Mouse (Mus musculus) limb, embryonic 13.5 days (tissue): ENCODE data around the gene Srms. TPM values are rescaled to one million over a fixed set of nuclear protein-coding genes. Genes with fewer than 3 reads are reported as not detected.
"Not testable (repeated sequence)": the region's sequence is repeated elsewhere in the genome, so short reads cannot be mapped to it uniquely, and the experiment has no call there.

Experiments used
- ATAC-seq: fragments of 200-750 bp; cut with Nextera tagmentation; 2 replicates; pipeline ENCODE4 v1.8.0; 2017; ENCODE audit warnings: low read depth, moderate number of reproducible peaks, moderate TSS enrichment; ENCODE audit not compliant: low FRiP score
- H3K27ac ChIP-seq: fragments of 300-500 bp; sonication (generic); 2 replicates; pipeline ENCODE4 v1.5.1; 2015; ENCODE audit warnings: inconsistent platforms, mild to moderate bottlenecking, moderate library complexity
- H3K27me3 ChIP-seq: fragments of 300-500 bp; sonication (generic); 2 replicates; pipeline ENCODE4 v1.6.1; 2015; ENCODE audit warnings: mild to moderate bottlenecking, inconsistent platforms
- H3K36me3 ChIP-seq: fragments of 300-500 bp; sonication (generic); 2 replicates; pipeline ENCODE4 v1.6.1; 2015; ENCODE audit warnings: inconsistent platforms, mild to moderate bottlenecking, moderate library complexity
- H3K4me1 ChIP-seq: fragments of 300-500 bp; sonication (generic); 2 replicates; pipeline ENCODE4 v1.6.1; 2015; ENCODE audit warnings: inconsistent platforms
- H3K4me2 ChIP-seq: fragments of 300-500 bp; sonication (generic); replicated peaks from 2 replicates; pipeline ENCODE4 v1.6.1; 2015; ENCODE audit warnings: inconsistent platforms, mild to moderate bottlenecking, moderate library complexity
- H3K4me3 ChIP-seq: fragments of 300-500 bp; sonication (generic); 2 replicates; pipeline ENCODE4 v1.5.1; 2015; ENCODE audit warnings: moderate library complexity, mild to moderate bottlenecking, inconsistent platforms
- H3K9ac ChIP-seq: fragments of 300-500 bp; sonication (generic); 2 replicates; pipeline ENCODE4 v1.6.1; 2015; ENCODE audit warnings: mild to moderate bottlenecking, inconsistent platforms
- H3K9me3 ChIP-seq: fragments of 300-500 bp; sonication (generic); 2 replicates; pipeline ENCODE4 v1.6.1; 2016; ENCODE audit warnings: inconsistent platforms
- WGBS: fragments of 180-500 bp; shearing (Covaris S2); methylation state at CpG from one replicate; pipeline ENCODE4 v1.1.7; 2015; 5-methylcytosine and 5-hydroxymethylcytosine counted together
- polyA plus RNA-seq: library from polyadenylated mRNA; unstranded; fragments of >200 nt; fragmentation: Nextera tagmentation; extraction: Ambion mirVana; gene quantifications from 2 replicates; pipeline ENCODE4 v1.2.1, GENCODE M21; 2015

Srms gene
- polyA plus RNA-seq, 1 experiment from 2014 or later: 0.15 TPM

- no peak for ATAC-seq
- no peak overlapping the region for H3K27ac ChIP-seq
- 88% methylated on average over 6 of the region's 6 CpGs for WGBS
These were observed 3.1 kb upstream of the Srms start for GRCm38 (mm10) chr2:181216037-181216436.

GRCm38 (mm10) chr2:181212389-181213020 lies 480 bp downstream of the Srms start:
- Histone ChIP-seq H3K9me3 (no peaks in the 10 kb centered on the region), H3K27me3 (peaks cover 43% of the 10 kb centered on the region), H3K9ac (peak overlapping the region; percentile 14; the same call in 1 of the 2 replicates), H3K36me3 (no peaks in the 10 kb centered on the region), H3K27ac (no peak overlapping the region), H3K4me1 (peaks cover 16% of the 10 kb centered on the region), H3K4me3 (peak overlapping the region; percentile 36), H3K4me2 (peak overlapping the region; percentile 62)
- WGBS: 4% methylated on average over 34 of the region's 34 CpGs
- ATAC-seq: 0 out of 2 replicates have a peak, but pooled peaks have one; percentile 8

More at GRCm38 (mm10) chr2:181216037-181216436, 3.1 kb upstream of the Srms start:
- H3K27me3 ChIP-seq: peaks cover 36% of the 10 kb centered on the region
- no peak overlapping the region for H3K4me2 ChIP-seq
- H3K9ac ChIP-seq: no peak overlapping the region
- peaks cover 37% of the 10 kb centered on the region for H3K4me1 ChIP-seq
- no peak overlapping the region for H3K4me3 ChIP-seq
- H3K36me3 ChIP-seq: no peaks in the 10 kb centered on the region
- H3K9me3 ChIP-seq: no peaks in the 10 kb centered on the region

- no peaks in the 10 kb centered on the region for H3K4me1 ChIP-seq
- H3K4me2 ChIP-seq: no peak overlapping the region
- no peak for ATAC-seq
These were observed 6.9 kb downstream of the Srms start for GRCm38 (mm10) chr2:181206118-181206517.

GRCm38 (mm10) chr2:181205678-181206077 lies 7.3 kb downstream of the Srms start:
- no peak overlapping the region for H3K4me2 ChIP-seq
- ATAC-seq: no peak
- peaks cover 5% of the 10 kb centered on the region; the same call in 1 of the 2 replicates for H3K27me3 ChIP-seq
- H3K36me3 ChIP-seq: no peaks in the 10 kb centered on the region
- 81% methylated on average over 5 of the region's 5 CpGs for WGBS
- no peaks in the 10 kb centered on the region for H3K9me3 ChIP-seq
- no peak overlapping the region for H3K9ac ChIP-seq
- no peak overlapping the region for H3K4me3 ChIP-seq
- no peaks in the 10 kb centered on the region for H3K4me1 ChIP-seq
- H3K27ac ChIP-seq: no peak overlapping the region

More at GRCm38 (mm10) chr2:181206118-181206517, 6.9 kb downstream of the Srms start:
- no peak overlapping the region for H3K27ac ChIP-seq
- H3K36me3 ChIP-seq: no peaks in the 10 kb centered on the region
- H3K4me3 ChIP-seq: no peak overlapping the region
- 75% methylated on average over 9 of the region's 9 CpGs for WGBS
- H3K27me3 ChIP-seq: peaks cover 8% of the 10 kb centered on the region
- no peaks in the 10 kb centered on the region for H3K9me3 ChIP-seq
- H3K9ac ChIP-seq: no peak overlapping the region

- H3K9me3 ChIP-seq: no peaks in the 10 kb centered on the region
- WGBS: 84% methylated on average over 6 of the region's 6 CpGs
- H3K27ac ChIP-seq: no peak overlapping the region
- H3K9ac ChIP-seq: no peak overlapping the region
- H3K36me3 ChIP-seq: no peaks in the 10 kb centered on the region
- H3K4me1 ChIP-seq: no peaks in the 10 kb centered on the region
- H3K4me3 ChIP-seq: no peak overlapping the region
- no peaks in the 10 kb centered on the region for H3K27me3 ChIP-seq
- no peak for ATAC-seq
- no peak overlapping the region for H3K4me2 ChIP-seq
These were observed 10.1 kb downstream of the Srms start for GRCm38 (mm10) chr2:181202886-181203285.

- H3K9ac ChIP-seq: no peak within 1 kb of the TSS
- H3K9me3 ChIP-seq: no peaks in the 10 kb centered on the region
- H3K4me1 ChIP-seq: no peaks in the 10 kb centered on the region
- ATAC-seq: no peak
- H3K27ac ChIP-seq: no peak within 1 kb of the TSS
- no peaks in the 10 kb centered on the region for H3K36me3 ChIP-seq
- H3K4me2 ChIP-seq: no peak within 1 kb of the TSS
- no peak within 1 kb of the TSS for H3K4me3 ChIP-seq
- WGBS: 88% methylated on average over 3 of the region's 3 CpGs
- no peaks in the 10 kb centered on the region for H3K27me3 ChIP-seq
These were observed 10.6 kb downstream of the Srms start, which contains the start of gene Ptk6 for GRCm38 (mm10) chr2:181202422-181202821. Gene Ptk6, minus strand, starts transcription at chr2:181202789.

- Histone ChIP-seq H3K4me2 (no peak overlapping the region), H3K36me3 (no peaks in the 10 kb centered on the region), H3K27ac (no peak overlapping the region), H3K9me3 (no peaks in the 10 kb centered on the region), H3K4me3 (no peak overlapping the region), H3K27me3 (no peaks in the 10 kb centered on the region), H3K4me1 (no peaks in the 10 kb centered on the region), H3K9ac (no peak overlapping the region)
- 67% methylated on average over 3 of the region's 3 CpGs for WGBS
- ATAC-seq: no peak
These were observed 11.4 kb downstream of the Srms start for GRCm38 (mm10) chr2:181201606-181202005.

GRCm38 (mm10) chr2:181196628-181197300 lies 16.2 kb downstream of the Srms start:
- Histone ChIP-seq H3K27me3 (no peaks in the 10 kb centered on the region), H3K9ac (no peak overlapping the region), H3K36me3 (no peaks in the 10 kb centered on the region), H3K4me3 (no peak overlapping the region), H3K4me1 (no peaks in the 10 kb centered on the region), H3K27ac (no peak overlapping the region), H3K4me2 (no peak overlapping the region), H3K9me3 (no peaks in the 10 kb centered on the region)
- no peak for ATAC-seq
- 87% methylated on average over 4 of the region's 4 CpGs for WGBS

GRCm38 (mm10) chr2:181193044-181193443 lies 19.9 kb downstream of the Srms start:
- H3K4me3 ChIP-seq: no peak overlapping the region
- H3K27me3 ChIP-seq: no peaks in the 10 kb centered on the region
- peaks cover 10% of the 10 kb centered on the region for H3K4me1 ChIP-seq
- peaks cover 12% of the 10 kb centered on the region for H3K36me3 ChIP-seq
- no peak overlapping the region for H3K4me2 ChIP-seq
- H3K9me3 ChIP-seq: no peaks in the 10 kb centered on the region
- H3K9ac ChIP-seq: no peak overlapping the region
- 75% methylated on average over 3 of the region's 3 CpGs for WGBS
- ATAC-seq: no peak
- H3K27ac ChIP-seq: no peak overlapping the region

- 72% methylated on average over 4 of the region's 4 CpGs for WGBS
- ATAC-seq: no peak
- Histone ChIP-seq H3K4me3 (no peak overlapping the region), H3K9me3 (no peaks in the 10 kb centered on the region), H3K27me3 (no peaks in the 10 kb centered on the region), H3K4me1 (peaks cover 10% of the 10 kb centered on the region), H3K9ac (no peak overlapping the region), H3K27ac (no peak overlapping the region), H3K36me3 (peaks cover 12% of the 10 kb centered on the region), H3K4me2 (no peak overlapping the region)
These were observed 21.0 kb downstream of the Srms start for GRCm38 (mm10) chr2:181191936-181192335.

- not testable (repeated sequence) for H3K9ac ChIP-seq, H3K4me3 ChIP-seq, H3K27me3 ChIP-seq, ATAC-seq, H3K27ac ChIP-seq, H3K9me3 ChIP-seq, H3K4me2 ChIP-seq
- Histone ChIP-seq H3K36me3 (peaks cover 12% of the 10 kb centered on the region), H3K4me1 (peaks cover 10% of the 10 kb centered on the region)
- 70% methylated on average over 4 of the region's 4 CpGs for WGBS
These were observed 21.6 kb downstream of the Srms start for GRCm38 (mm10) chr2:181191385-181191784.

- Histone ChIP-seq H3K4me3 (no peak overlapping the region), H3K27ac (no peak overlapping the region), H3K27me3 (no peaks in the 10 kb centered on the region), H3K4me2 (no peak overlapping the region), H3K9ac (no peak overlapping the region), H3K4me1 (peaks cover 10% of the 10 kb centered on the region), H3K36me3 (peaks cover 12% of the 10 kb centered on the region), H3K9me3 (no peaks in the 10 kb centered on the region)
- 76% methylated on average over 1 of the region's 1 CpGs for WGBS
- no peak for ATAC-seq
These were observed 23.7 kb downstream of the Srms start for GRCm38 (mm10) chr2:181189321-181189720.
